Mouse (Mus musculus) bone marrow macrophage, adult 2 months (primary cell): ENCODE results near the gene Cd47.

ENCODE experiments used
- CTCF ChIP-seq: IDR thresholded peaks from 2 replicates; pipeline ENCODE4 v1.5.1; 2012; ENCODE audit warnings: low read depth, mild to moderate bottlenecking, low read length, moderate library complexity
- POLR2A ChIP-seq: IDR thresholded peaks from 2 replicates; pipeline ENCODE4 v1.6.1; 2012; ENCODE audit warnings: mild to moderate bottlenecking, low read depth, low read length, borderline replicate concordance

DNA sequence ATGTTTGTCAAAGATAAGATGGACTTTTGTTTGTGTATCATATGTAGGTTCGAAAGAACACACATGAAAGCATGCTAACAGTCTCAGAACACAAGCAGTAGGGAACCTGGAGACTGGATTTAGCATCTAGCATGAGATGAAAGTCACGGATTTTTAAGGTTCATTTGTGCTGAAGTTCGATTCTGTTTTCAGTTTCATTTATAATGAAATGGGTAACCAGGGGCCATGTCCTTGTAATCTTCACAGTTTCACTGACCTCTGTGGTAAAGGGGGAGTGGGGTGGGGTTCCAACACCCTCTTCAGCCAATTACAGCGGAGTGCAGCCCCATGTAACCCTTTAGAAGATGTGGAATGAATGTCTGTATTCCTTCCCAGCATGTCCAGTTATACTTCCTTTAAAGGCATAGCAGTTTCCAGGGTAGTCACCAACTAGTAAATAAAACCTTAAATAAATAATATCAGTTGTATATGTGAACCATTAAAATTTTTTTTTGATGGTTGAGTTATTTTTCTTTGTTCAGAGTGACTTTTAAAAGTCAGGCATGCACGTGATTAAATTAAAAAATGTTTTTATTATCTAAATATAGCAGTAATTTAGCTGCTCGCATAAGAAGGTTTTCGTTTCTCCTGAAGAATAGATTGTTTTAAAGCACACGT lies 57.3 kb downstream of the Cd47 start:
- TF ChIP-seq CTCF: no peak
- TF ChIP-seq POLR2A: no peak
